Mouse (Mus musculus) telencephalon, adult 2 months (tissue): ENCODE measurements around the gene Trpm1.

Source experiments
- DNase-seq: peaks from one replicate; pipeline ENCODE4 v3.0.0-alpha.2; 2011; ENCODE audit warnings: low read depth, low spot score

Gene Trpm1

DNA sequence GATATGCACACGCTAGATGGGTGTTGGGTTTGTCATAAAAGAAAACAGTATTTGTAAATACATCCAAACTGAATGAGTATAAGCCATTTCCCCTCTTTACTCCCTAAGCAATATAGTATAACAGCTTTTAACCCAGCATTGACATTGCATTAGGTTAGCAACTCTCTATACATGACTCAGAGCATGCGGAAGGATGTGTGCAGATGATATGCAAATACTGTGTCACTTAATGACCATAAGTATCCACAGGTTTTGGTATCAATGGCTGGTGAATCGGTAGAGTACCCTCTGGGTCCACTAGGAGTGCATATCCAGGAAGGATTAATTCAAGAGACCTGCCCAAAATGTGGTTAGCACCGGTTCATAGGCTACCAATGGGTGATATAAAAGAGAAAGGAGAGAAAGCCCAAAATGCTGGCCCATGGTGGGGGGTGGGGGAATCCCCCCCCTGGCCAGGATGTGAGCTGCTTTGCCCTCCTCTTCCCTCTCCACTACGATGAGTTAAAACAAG lies 80.7 kb downstream of the Trpm1 start:
- DNase-seq = no peak

DNA sequence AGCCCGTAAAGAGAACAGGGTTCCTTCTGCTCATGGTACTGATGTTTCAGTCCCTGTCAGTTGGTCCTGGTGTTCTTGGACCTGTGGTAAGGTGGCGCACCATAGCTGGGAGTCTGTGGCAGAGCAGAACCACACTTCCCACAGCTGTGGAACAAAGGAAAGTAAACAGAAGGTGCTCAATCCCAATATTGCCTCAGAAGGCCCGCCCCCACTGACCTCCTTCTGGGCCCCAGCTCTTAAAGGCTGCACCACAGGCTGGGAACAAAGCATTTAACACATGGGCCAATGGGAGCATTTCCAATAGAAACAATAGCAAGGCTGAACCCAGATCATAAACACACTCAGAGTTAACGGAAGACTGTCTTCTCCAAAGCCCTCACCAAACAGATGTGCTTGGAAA lies 82.9 kb downstream of the Trpm1 start:
- no peak for DNase-seq

DNA sequence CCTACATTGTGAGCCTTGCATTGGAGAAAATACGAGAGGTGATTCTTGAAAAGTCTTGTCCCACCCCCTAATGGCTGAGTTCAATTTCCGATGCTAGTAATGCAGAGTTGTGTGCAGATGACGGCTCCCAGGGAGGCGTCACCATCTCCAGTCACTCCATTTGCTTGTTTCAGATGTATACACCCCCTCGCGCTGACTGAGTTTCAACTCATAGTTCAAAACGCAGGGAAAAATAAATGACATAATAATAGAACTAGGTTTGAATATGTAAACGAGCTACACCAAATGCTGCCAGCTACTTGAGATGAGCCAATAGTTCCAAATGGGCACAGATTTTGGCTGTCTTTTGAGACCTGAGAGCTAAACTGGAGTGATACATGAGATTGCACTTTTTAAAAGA lies 84.1 kb downstream of the Trpm1 start:
- no peak for DNase-seq

DNA sequence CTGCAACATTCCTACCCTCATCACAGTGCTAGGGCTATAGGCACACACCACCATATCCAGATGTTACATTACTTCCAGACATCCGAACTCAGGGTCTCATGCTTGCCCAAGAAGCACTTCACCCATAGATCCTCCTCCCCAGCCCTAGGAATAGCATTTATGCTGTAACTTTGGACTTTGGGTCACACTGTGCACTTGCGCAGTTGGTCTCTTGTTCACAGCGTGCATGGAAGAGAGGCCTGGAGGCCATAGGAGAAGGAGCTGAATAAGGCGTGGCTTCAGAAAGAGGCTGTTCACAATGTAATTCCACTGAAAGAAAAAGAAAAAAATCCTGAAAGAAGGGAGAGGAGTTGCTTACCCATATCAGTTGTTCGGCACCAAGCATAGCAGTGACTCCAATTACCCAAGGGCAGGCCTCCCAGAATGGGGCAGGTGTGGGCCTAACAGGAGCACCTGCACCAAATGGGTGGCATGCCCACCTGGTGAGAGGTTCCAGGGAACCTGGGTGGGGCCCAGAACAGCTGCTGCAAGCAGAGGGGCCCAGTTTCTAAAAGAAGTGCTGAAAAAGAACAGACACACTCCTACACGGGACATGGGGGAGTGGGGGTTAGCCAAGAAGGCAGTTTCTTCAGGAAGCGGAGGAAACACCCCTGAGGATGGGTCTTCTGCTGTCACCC lies 84.9 kb downstream of the Trpm1 start:
- DNase-seq = no peak

DNA sequence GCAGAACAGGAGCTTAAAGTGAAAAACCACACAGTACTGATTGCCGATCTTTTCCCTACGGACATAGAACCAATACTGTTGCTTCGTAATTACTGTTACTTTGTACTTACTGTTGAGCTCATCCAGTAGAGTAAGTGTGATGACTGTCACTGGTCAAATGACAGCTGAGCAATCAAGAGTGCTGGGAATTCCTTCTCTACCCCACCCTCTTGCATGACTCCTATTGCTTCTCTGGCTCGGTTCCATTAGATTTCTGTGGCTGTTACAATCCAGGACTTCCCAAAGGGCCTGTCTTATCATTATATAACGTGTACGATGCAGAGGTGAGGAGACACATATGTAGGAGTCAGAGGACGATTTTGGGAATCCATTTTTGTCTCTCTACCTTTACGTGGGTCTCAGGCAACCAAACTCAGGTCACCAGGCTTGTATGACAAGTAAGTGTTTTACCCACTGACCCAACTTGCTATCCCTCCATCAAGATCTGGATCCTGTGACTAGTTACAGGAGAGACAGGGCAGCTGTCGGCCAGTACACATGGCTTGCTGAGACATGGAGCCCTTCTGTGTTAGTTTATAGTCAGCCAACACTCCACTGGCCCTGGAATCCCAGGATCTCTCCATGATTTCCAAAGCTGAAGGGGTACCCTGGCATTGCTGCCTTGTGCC lies 85.6 kb downstream of the Trpm1 start:
- no peak for DNase-seq

DNA sequence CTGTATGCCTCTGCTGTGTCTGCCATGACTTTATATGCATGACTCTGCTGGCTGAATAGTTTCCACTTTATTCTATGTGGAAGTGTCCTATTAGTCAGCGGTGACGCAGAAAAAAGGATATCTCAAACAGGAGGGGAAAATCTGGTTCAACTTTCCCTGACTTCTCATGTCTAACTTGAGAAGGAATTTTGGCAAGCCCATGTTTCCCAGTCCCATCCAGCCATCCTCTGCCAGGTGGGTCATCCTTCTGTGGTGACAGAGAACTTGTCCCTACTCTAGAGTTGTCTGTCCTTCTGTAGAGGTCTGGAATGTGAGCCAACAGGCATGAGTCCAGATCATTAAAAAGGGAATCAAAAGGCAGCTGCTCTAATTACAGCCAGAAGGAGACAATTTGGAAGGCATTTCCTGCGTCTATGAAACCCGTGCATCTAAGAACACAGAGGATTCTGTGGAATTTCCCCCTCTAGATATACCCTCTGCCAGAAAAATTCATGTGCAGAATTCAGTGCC lies 86.2 kb downstream of the Trpm1 start:
- DNase-seq = no peak

DNA sequence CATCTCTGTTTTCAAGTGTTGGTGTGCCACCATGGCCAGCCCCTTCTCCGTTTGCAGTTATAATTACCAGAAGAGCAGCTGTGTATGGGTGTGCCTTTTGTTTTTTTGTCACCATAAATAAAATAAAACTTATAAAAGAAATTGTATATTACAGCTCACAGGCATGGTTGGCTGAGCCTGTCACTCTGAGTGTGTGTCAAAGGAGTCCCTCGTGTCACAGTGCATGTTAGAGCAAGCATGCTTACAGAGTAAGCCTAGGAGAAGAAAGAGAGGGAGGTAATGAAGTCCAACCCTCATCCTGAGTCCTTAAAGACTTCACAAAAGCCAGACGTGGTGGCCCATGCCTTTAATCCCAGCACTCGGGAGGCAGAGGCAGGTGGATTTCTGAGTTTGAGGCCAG lies 88.8 kb downstream of the Trpm1 start:
- DNase-seq = no peak

DNA sequence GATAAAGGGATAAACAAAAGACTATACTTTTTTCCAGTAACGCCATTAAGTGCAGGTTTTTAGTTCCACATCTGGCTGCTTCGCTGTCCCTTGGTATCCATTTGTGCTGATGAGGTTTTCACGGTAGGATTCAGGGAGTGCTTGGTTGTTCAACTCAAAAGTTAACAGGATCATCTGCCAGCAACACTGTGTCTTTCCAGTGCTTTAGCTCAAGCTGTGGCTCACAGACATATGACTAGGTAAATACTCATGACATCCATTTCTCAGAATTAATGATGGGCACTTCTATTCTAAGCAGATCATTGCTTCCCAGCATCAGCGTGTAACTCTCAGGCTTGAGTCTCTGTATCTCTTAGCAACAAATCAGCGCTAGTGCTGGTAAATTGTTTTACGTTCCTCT lies 90.7 kb downstream of the Trpm1 start:
- no peak for DNase-seq

DNA sequence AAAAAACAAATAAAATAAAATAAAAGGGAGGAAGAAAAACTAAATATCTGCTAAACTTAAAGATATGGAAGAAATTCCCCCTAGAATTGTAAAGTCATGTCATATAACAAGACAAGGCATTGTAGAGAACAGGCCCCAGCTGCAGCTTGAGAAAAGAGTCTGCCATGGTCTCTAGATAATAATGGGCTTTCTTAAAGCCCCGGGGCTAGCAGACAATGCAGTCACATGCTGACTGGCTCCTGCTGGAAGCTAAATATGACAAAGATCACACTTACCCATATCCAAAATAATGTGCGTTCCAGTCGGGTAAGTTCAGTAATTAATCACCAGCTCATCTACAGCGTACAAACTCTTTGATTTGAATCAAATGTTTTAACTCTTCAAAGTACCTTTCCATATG lies 93.1 kb downstream of the Trpm1 start:
- no peak for DNase-seq

DNA sequence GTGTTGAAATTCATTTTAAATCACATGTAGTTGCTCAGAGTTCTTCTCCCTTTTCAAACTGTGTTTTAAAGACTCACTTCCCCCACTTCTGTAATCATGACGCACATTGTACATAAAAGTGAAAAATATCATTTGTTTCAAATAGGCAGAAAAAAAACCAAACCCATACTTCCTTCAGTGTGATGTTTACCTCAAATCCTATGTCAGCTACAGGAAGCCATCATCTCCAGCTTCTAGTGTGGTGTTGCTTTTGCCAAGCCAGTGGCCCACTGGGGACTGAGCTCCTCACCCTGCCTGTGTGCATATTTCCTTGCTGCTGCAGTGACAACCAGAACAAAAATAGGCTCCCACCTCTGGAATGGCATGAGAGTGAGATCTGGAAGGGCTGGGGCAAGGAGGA lies 94.7 kb downstream of the Trpm1 start:
- DNase-seq = no peak

DNA sequence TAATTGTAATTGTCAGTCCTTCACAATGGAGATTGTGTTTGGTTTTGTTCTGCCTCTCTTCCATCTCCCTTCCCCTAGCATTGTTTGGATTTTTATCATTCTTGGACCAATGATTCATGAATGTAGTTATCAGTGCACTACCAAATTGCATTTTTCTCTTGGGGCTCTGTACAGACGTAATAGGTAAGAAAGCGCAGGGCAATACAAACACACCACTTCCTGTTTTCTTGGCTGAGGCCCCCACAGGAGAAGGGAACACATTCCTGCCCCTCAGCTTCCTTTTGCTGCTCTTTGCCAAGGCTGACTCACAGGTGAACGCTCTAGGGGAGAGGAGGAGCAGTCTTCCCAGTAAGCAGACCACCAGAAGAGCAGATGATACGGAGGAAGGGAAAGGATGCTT lies 96.1 kb downstream of the Trpm1 start:
- no peak for DNase-seq

DNA sequence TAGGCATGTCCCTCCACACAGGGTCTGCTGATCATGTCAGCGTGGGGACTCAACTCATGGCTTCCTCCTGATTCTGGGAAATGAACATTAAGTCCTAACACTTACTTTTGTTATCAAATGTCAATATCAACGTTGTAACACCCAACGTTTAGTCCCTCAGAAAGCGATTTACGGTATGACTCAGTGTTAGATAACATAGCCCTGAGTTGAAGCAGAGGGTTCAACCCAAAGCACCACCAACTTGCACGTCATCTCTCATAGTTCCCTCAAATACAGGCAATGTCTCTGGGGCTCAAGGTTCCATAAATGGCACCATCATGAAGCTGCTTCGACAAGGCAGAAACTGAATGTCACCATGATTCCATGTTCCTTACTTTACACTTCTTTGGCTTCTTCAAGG lies 96.8 kb downstream of the Trpm1 start:
- DNase-seq = no peak

DNA sequence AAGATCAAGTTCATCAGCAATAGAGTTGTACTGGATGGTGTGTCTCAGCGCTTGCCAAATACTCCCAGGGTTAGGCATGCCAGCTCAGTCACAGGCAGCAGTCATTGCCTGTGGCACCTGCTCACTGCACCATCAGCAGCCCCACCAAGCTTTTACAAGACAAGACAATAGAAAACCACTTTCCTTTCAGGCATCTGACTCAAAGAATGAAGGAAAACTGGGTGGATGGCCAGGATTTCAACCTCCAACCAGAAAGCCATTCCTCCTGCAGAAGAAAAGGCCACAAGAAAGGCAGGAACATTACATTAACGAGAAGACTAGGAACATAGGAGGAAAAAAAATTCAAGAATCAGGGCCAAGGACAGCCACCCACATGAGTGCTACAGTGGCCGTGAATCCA lies 100.1 kb downstream of the Trpm1 start:
- no peak for DNase-seq

DNA sequence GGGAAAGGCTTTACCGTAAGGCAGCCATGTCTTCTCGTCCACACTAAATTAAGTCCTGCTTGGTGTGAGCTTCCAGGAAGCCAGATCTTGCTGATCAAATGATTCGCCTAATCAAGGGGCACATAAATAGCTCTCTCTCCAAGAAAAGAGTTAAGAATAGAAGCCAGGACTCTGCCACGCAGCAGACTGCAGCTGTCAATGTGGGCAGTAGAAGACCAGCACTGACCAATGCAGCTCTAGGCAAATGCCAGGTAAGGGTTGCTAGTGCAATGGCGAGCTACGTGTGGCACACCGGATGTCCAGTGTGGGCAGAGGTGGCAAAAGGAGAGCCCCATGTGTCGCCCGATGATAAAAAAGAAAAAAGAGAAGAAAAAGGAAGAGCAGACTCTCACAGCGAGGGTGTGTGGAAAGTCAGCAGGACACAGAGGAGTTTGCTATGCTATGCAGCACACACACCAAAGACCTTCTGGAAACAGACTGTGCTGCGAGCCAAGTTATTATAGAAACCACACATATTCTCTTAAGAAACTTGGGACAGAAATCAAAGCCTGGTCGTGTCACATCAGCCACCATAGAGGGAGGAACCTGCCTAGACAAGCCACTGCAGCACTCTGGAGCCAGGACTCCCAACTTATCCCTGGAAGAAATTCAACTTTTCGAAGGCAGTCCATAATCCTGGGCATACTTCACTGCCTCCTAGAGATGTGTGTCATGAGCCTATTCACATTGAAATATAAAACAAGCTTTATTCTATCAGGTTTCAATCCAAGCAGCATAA lies 112.1 kb downstream of the Trpm1 start:
- DNase-seq = no peak

DNA sequence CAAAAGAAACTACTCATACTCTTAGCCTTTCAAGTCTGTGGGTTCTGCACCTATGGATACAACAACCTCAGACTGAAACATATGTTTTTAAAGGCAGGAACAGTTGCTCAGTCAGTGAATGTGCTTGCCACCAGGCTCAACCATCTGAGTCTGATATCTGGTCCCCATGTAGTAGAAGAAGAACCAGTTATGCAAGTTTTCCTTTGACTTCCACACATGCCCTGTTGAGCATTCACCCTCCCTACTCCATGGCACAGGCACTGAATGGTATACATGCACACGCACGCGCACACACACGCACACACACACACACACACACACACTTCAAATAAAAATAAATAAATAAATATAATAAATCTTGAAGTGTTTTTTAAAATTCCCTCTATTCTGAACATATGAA lies 113.0 kb downstream of the Trpm1 start:
- no peak for DNase-seq

DNA sequence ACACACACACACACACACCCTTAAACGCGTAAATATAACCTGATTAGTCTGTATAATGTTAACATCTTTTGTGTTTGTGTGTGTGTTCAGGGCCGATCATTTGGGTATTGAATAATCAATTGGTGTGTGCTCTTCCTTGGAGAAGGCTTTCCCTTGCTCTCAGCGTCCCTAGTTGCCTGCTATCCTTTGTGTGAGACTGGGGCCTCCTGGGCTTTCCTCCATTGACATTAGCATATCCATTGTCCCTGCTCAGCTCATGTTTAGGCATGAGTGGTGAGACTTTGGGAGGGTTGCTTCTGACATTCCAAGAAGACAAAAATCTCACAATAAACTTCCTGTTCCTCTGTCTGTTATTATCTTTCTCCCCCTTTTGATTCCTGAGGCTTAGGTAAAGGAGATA lies 118.3 kb downstream of the Trpm1 start:
- no peak for DNase-seq

DNA sequence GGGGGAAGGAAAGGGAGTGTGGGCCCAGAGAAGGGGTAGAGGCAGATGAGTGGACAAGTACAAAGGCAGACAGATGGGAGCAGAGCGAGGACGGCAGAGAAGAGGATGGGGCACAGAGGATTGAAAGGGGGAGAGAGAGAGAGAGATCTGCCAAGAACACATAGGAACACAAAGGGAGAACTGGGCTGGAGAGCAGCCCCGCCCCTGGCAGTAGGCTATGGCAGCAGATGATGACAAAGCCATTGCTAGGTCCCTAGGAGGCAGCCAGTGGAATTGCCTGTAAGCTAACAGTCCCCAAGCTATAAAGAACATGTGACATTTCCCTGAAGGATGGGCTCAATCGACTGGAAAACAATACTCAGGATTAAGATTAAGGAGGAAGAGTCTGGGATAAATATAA lies 121.9 kb downstream of the Trpm1 start:
- no peak for DNase-seq

DNA sequence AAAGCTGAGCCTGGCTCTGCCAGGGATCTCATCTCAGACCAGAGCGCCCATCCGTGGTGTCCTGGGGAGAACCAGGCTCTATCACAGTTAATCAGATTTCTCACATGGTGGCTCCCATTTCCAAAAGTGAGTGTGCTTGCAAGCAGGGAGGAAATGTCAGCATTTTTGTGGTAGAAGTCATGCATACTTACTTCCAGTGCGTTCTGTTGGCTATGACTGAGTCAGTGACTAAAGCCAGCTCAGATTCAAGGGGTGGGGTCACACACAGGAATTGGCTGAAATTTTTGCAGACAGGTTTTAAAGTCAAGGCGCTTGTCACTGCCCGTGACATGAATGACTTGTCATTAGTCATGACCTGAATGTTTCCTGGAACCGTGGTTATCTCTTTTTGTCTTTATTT lies 123.3 kb downstream of the Trpm1 start:
- DNase-seq = no peak

DNA sequence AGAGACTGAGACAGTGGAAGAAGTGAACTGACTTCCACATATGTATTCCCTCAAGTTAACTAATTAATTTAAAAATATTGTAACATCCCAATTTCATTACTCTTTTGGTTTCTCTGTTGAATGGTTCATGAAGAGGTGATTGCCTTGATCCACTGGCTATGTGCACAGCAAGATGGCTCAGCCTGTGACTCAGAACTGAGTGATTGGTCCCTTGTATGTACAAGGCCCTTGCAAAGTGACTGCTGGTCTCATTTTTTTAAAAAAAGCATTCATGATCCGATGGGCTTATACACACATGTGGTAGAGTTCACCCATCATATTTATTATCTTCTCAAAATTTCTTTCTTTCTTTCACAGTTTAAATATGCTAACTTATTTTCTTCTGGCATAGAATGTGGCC lies 124.9 kb downstream of the Trpm1 start:
- no peak for DNase-seq

DNA sequence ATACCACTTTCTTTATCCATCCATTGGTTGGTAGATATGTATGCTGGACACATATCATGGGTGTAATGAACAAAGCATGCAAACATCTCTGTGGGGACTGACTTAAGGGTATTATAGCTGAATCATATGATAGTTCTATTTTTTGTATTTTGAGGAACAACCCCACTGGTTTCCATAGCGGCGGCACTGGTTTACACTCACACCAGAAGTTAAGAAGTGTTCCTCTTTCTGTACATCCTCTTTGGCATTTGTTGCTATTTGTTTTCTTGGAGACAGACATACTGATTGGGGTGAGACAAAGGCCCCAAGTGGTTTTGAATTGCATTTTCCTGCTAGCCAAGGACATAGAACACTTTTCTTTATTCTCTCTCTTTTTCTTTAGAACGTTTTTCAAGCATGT lies 125.9 kb downstream of the Trpm1 start:
- DNase-seq = no peak

DNA sequence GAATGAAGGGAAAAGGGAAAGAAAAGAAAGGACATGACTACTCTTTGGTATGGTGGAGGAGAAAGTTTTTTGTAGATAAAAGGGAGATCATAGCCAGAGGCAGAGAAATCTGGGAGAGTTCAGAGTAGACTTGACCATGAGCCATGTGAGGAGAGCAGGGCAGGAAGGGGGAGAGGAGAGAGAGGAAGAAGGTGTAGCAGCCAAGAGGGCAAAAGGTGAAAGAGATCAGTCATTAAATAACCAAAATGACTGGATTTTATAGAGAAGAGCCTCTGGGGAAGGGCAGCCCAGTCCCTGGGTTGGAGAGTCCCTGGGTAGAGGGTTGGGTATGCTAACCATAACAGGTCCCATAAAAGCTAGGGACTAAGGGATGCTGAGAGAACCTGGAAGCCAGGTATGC lies 132.9 kb downstream of the Trpm1 start:
- DNase-seq = no peak

DNA sequence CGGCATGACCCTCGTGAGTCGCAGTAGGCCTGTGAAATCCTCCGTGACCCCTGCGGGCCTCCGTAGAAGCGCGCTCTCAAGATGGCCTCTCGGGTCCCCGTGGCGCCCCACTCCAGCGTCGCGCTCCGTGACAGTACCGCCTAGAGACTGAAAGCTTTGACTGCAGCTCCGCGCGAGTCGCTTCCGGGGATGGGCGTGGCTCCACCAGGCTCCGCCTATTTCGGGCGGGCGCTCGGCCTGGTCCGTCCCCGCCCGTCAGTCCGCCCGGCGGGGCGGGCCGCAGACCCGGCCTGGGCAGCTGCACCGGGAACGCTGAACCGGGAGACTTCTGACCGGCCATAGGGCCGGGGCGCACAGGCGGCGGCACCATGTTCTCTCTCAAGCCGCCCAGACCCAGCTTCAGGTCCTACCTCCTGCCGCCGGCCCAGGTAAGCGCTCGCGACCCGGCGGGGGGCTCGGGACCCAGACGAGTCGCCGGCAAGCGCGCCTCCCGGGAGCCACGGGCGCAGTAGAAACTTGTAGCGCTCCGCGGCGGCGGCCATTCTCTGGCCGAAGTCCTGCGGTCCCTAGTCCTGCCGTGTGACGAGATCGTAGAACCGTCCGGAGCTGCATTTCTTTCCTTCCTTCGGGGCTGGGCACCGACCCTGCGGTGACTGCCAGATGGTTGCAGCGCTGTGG lies 133.9 kb downstream of the Trpm1 start, which contains the start of gene Mtmr10:
Mtmr10 (plus strand) TSS at position 240 of the 678 bp plus-strand sequence.
- DNase-seq = peak; percentile 96
